13 mouse cellular contexts compared by ENCODE assay signal in genomic region chr1:190334053-190334452, GRCm38 (mm10).
DNase-seq lines count a peak whose midpoint lies in the region; ATAC-seq lines count a peak whose summit lies in the region.
"Had no signal": no experiment of that assay in that cellular context is flagged by ENCODE, and none has a peak within 500 bp of the region (broad histone marks: within the 10 kb centered on the region; RNA-seq: fewer than 3 reads in every experiment).

No protein-coding gene starts in this region.

- no peak overlapping the region for H3K4me3 ChIP-seq in hindbrain, embryonic 14.5 days (replicated peaks; ENCODE audit: low read length)
- no peak overlapping the region for H3K4me3 ChIP-seq in midbrain, embryonic 10.5 days
- no peak overlapping the region for H3K4me3 ChIP-seq in heart, embryonic 10.5 days
- H3K4me3 ChIP-seq: heart, embryonic 12.5 days had no signal

- peaks cover 8% of the 10 kb centered on the region; the same call in 1 of the 2 replicates for H3K4me1 ChIP-seq in hindbrain, embryonic 14.5 days (replicated peaks; ENCODE audit: control insufficient read depth, insufficient read depth, low read length)
- H3K4me1 ChIP-seq in midbrain, embryonic 10.5 days = peaks cover 9% of the 10 kb centered on the region
- H3K4me1 ChIP-seq in heart, embryonic 10.5 days = no peaks in the 10 kb centered on the region
- H3K4me1 ChIP-seq: heart, embryonic 12.5 days had no signal

- H3K9me3 ChIP-seq in hindbrain, embryonic 14.5 days (ENCODE audit: control insufficient read depth, low read length) = no peaks in the 10 kb centered on the region
- no peaks in the 10 kb centered on the region for H3K9me3 ChIP-seq in midbrain, embryonic 10.5 days (replicated peaks)
- no peaks in the 10 kb centered on the region for H3K9me3 ChIP-seq in heart, embryonic 10.5 days
- H3K9me3 ChIP-seq: heart, embryonic 12.5 days had no signal

- ATAC-seq in hindbrain, embryonic 14.5 days (ENCODE audit: low FRiP score) = 0 out of 2 replicates have a peak, but pooled peaks have one; percentile 31

- peak; percentile 3 for DNase-seq in cerebellum, adult 9-10 months
- DNase-seq in cerebellum, adult 9-11 months = no peak
- DNase-seq in Muller cell, postnatal 12 days (ENCODE audit: inconsistent ontology term) = peak; percentile 76
- peak; percentile 63 for DNase-seq in hindbrain, embryonic 14.5 days (ENCODE audit: low spot score)
- no peak for DNase-seq in midbrain, embryonic 10.5 days (ENCODE audit: low spot score)
- no peak for DNase-seq in heart, embryonic 10.5 days (ENCODE audit: low spot score)
- no peak for DNase-seq in spleen, postnatal 4 days (ENCODE audit: low spot score in 2 of 2)
- no peak for DNase-seq in left cerebral cortex, adult 18-20 months (ENCODE audit: low spot score in 2 of 2)
- DNase-seq: adrenal gland, postnatal 25 days; gastrocnemius, postnatal 14 days; kidney, postnatal 4 days; lung, postnatal 4 days had no signal

- peaks cover 5% of the 10 kb centered on the region; the same call in 1 of the 2 replicates for H3K27me3 ChIP-seq in hindbrain, embryonic 14.5 days (ENCODE audit: control insufficient read depth, insufficient read depth, low read length)
- H3K27me3 ChIP-seq in midbrain, embryonic 10.5 days (ENCODE audit: low read depth, poor library complexity, severe bottlenecking) = peaks cover 7% of the 10 kb centered on the region; the same call in 1 of the 2 replicates
- peaks cover 28% of the 10 kb centered on the region for H3K27me3 ChIP-seq in heart, embryonic 10.5 days (ENCODE audit: insufficient read depth, poor library complexity, severe bottlenecking)

- H3K36me3 ChIP-seq in hindbrain, embryonic 14.5 days (replicated peaks; ENCODE audit: control insufficient read depth, insufficient read depth) = no peaks in the 10 kb centered on the region
- no peaks in the 10 kb centered on the region for H3K36me3 ChIP-seq in midbrain, embryonic 10.5 days
- H3K36me3 ChIP-seq in heart, embryonic 10.5 days = no peaks in the 10 kb centered on the region
- H3K36me3 ChIP-seq: heart, embryonic 12.5 days had no signal

- WGBS in hindbrain, embryonic 14.5 days = 22% methylated on average over 8 of the region's 8 CpGs
- WGBS in midbrain, embryonic 10.5 days = 68% methylated on average over 8 of the region's 8 CpGs
- WGBS in heart, embryonic 10.5 days = 55% methylated on average over 8 of the region's 8 CpGs

- H3K4me2 ChIP-seq in hindbrain, embryonic 14.5 days (replicated peaks) = no peak overlapping the region
- H3K4me2 ChIP-seq: heart, embryonic 12.5 days had no signal

- no peak overlapping the region for H3K27ac ChIP-seq in hindbrain, embryonic 14.5 days
- H3K27ac ChIP-seq in midbrain, embryonic 10.5 days (replicated peaks) = 0 out of 2 replicates have a peak overlapping the region, but pooled peaks have one; percentile 9
- H3K27ac ChIP-seq in heart, embryonic 10.5 days = no peak overlapping the region

- H3K9ac ChIP-seq in hindbrain, embryonic 14.5 days = no peak overlapping the region
- H3K9ac ChIP-seq: heart, embryonic 12.5 days had no signal

Comparison
In these comparisons a context has a peak if more than half of its experiments do, and no peak if none do; other contexts are left out.
1. DNase-seq: peak in cerebellum, adult 9-10 months (single experiment), Muller cell, postnatal 12 days (single experiment) and hindbrain, embryonic 14.5 days (single experiment); none in cerebellum, adult 9-11 months (single experiment), midbrain, embryonic 10.5 days (single experiment), heart, embryonic 10.5 days (single experiment), spleen, postnatal 4 days (0 of 2) and left cerebral cortex, adult 18-20 months (0 of 2).